Mouse (Mus musculus) stomach, postnatal 0 days (tissue): ENCODE data around the gene Pcnx2.

Source experiments
- CTCF ChIP-seq: IDR thresholded peaks from 2 replicates; pipeline ENCODE4 v1.5.1; 2016; ENCODE audit warnings: antibody characterized with exemption, low read depth, mild to moderate bottlenecking, moderate library complexity
- EP300 ChIP-seq: optimal IDR thresholded peaks from 2 replicates; pipeline ENCODE3; 2016; ENCODE audit warnings: antibody characterized with exemption

DNA sequence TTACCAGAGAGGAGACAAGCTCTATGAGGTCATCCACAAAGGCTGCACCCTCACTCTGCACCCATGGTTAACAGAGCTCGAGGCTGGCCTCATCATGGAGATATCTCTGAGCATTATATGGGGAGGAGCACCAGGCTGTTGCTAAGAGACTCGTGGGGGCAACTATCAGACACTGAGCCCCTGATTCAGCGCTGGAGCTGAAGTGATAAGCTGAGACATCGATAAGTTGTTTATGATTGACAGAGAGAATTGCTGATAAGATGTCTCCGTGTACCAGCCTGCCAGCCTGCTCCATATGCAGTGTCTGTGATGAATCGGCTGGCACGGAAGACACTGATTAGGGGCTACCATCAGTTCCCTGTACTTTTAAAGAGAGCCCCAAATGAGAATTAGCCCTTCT, 111.2 kb downstream of the Pcnx2 start:
- no peak for TF ChIP-seq EP300
- no peak for TF ChIP-seq CTCF
